Mouse (Mus musculus) CH12.LX (cell line): ENCODE measurements at regions not wholly inside any gene's neighbourhood (a gene's known extent, or its start where the extent isn't known, plus 50 kb on each side); places are given as distances from the start of the nearest gene placed in this dataset.

Experiments
- DNase-seq: peaks from one replicate; pipeline ENCODE4 v3.0.0-alpha.2; 2013; ENCODE audit errors: extremely low read depth
- H3K27ac ChIP-seq: 2 replicates; pipeline ENCODE4 v1.5.1; 2012; ENCODE audit warnings: low read depth, mild to moderate bottlenecking, control low read depth, moderate library complexity; ENCODE audit not compliant: insufficient read depth
- H3K27me3 ChIP-seq: replicated peaks from 2 replicates; pipeline ENCODE3; 2012; ENCODE audit warnings: inconsistent platforms
- H3K36me3 ChIP-seq, 2 experiments: replicated peaks in 1 of 2; 2 replicates each; pipeline versions ENCODE3 to v1.6.1; 2012; ENCODE audit warnings: inconsistent platforms in 1 of 2, low read length in 1 of 2, mild to moderate bottlenecking in 1 of 2, mixed read lengths in 1 of 2, moderate library complexity in 1 of 2; ENCODE audit not compliant: control insufficient read depth in 1 of 2, insufficient read depth in 1 of 2
- H3K4me1 ChIP-seq, 2 experiments: 2 replicates each; pipeline ENCODE4 v1.6.1; 2012; ENCODE audit warnings: inconsistent platforms in 1 of 2, moderate library complexity in 1 of 2; ENCODE audit not compliant: insufficient read depth in 2 of 2, control insufficient read depth in 1 of 2
- H3K4me2 ChIP-seq: 2 replicates; pipeline ENCODE4 v1.6.1; 2012; ENCODE audit warnings: low read depth, mild to moderate bottlenecking, control low read depth; ENCODE audit not compliant: poor library complexity, insufficient read depth, severe bottlenecking
- H3K4me3 ChIP-seq, 3 experiments: fragments of 150-350 bp in 1 of 3; sonication (generic) in 1 of 3; replicated peaks in 1 of 3; 2 replicates each; pipeline versions ENCODE3 to v1.5.1; 2011 to 2012; ENCODE audit warnings: low read depth in 2 of 3, low read length in 2 of 3, mild to moderate bottlenecking in 2 of 3, moderate library complexity in 2 of 3, control low read depth in 1 of 3, improper control_type of control experiment in 1 of 3, inconsistent platforms in 1 of 3, mixed read lengths in 1 of 3; ENCODE audit not compliant: poor library complexity in 1 of 3
- H3K79me2 ChIP-seq: replicated peaks from 2 replicates; pipeline ENCODE4 v1.6.1; 2012; ENCODE audit warnings: mild to moderate bottlenecking, moderate library complexity; ENCODE audit not compliant: control insufficient read depth, poor library complexity, insufficient read depth, severe bottlenecking; ENCODE audit errors: extremely low read depth
- H3K9ac ChIP-seq: 2 replicates; pipeline ENCODE4 v1.6.1; 2012; ENCODE audit warnings: low read depth, mild to moderate bottlenecking, control low read depth, moderate library complexity; ENCODE audit not compliant: insufficient read depth
- H3K9me3 ChIP-seq: replicated peaks from 2 replicates; pipeline ENCODE3; 2012; ENCODE audit warnings: low read length, inconsistent platforms, mixed read lengths
- CHD2 ChIP-seq: IDR thresholded peaks from 2 replicates; pipeline ENCODE4 v1.6.1; 2011; ENCODE audit warnings: low read length, improper control_type of control experiment
- E2F4 ChIP-seq: IDR thresholded peaks from 2 replicates; pipeline ENCODE4 v1.6.1; 2011; ENCODE audit warnings: low read depth, low read length, improper control_type of control experiment; ENCODE audit not compliant: insufficient replicate concordance
- ELF1 ChIP-seq: IDR thresholded peaks from 2 replicates; pipeline ENCODE4 v1.6.1; 2014; ENCODE audit warnings: low read depth, mild to moderate bottlenecking, inconsistent platforms, low read length, improper control_type of control experiment
- IRF4 ChIP-seq: IDR thresholded peaks from 2 replicates; pipeline ENCODE4 v1.6.1; 2014; ENCODE audit warnings: low read depth, mild to moderate bottlenecking, inconsistent platforms, low read length, improper control_type of control experiment
- JUN ChIP-seq: IDR thresholded peaks from 2 replicates; pipeline ENCODE4 v1.6.1; 2011; ENCODE audit warnings: low read depth, mild to moderate bottlenecking, low read length, improper control_type of control experiment, moderate library complexity; ENCODE audit not compliant: insufficient read depth
- MAX ChIP-seq: IDR thresholded peaks from 2 replicates; pipeline ENCODE4 v1.6.1; 2011; ENCODE audit warnings: low read length, improper control_type of control experiment
- MEF2A ChIP-seq: IDR thresholded peaks from 2 replicates; pipeline ENCODE4 v1.6.1; 2014; ENCODE audit warnings: low read depth, mild to moderate bottlenecking, inconsistent platforms, low read length, improper control_type of control experiment, borderline replicate concordance
- NELFE ChIP-seq: IDR thresholded peaks from 2 replicates; pipeline ENCODE4 v1.6.1; 2011; ENCODE audit warnings: low read depth, low read length, improper control_type of control experiment
- NRF1 ChIP-seq: IDR thresholded peaks from 2 replicates; pipeline ENCODE4 v1.6.1; 2014; ENCODE audit warnings: low read depth, mild to moderate bottlenecking, inconsistent platforms, low read length, improper control_type of control experiment, moderate library complexity
- RCOR1 ChIP-seq: conservative IDR thresholded peaks from 2 replicates; pipeline ENCODE4 v1.6.1; 2012; ENCODE audit warnings: low read depth, mild to moderate bottlenecking, inconsistent platforms, low read length, improper control_type of control experiment
- SMC3 ChIP-seq: IDR thresholded peaks from 2 replicates; pipeline ENCODE4 v1.6.1; 2011; ENCODE audit warnings: low read depth, low read length, improper control_type of control experiment
- TBP ChIP-seq: conservative IDR thresholded peaks from 2 replicates; pipeline ENCODE4 v1.6.1; 2011; ENCODE audit warnings: low read depth, low read length, improper control_type of control experiment
- USF1 ChIP-seq: IDR thresholded peaks from 2 replicates; pipeline ENCODE4 v1.6.1; 2014; ENCODE audit warnings: low read depth, mild to moderate bottlenecking, inconsistent platforms, low read length, improper control_type of control experiment
- dilution Hi-C: fragments of 300-500 bp; cut with MboI; formaldehyde crosslinking; loops from 2 replicates; pipeline ENCODE4 v1.14.3; 2020; ENCODE audit warnings: low sequenced_read_pairs; ENCODE audit not compliant: extremely low pct_unique_long_range_greater_than_20kb, extremely low pct_ligation_motif_present
- in situ Hi-C: fragments of 300-500 bp; cut with MboI; formaldehyde crosslinking; loops from 3 replicates; pipeline ENCODE4 v1.14.3; 2019; ENCODE audit warnings: low sequenced_read_pairs, low pct_ligation_motif_present, low pct_unique_long_range_greater_than_20kb, mixed read lengths

DNA sequence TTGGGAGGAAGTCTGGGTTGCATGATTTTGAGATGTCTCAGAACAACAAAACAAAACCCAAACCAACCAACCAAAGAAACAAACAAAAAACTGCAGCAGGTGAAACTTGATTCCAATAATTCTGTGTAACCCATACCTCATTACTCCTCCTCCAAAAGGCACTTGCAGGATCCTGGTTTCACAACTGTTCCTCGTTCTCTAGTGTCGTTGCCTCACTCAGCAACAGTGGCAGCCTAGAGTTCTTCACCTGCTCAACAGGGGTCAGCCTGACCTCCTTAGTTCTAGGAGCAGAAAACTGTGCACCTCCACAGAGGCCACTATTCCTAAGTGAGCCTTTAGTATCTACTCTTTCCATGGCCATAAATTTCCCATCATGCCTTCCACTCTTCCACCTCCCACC, 72.3 kb upstream of the Vangl1 start (continued):
- no peak for TF ChIP-seq ELF1

- Histone ChIP-seq H3K27me3 (no peaks in the 10 kb centered on the region), H3K9me3 (no peaks in the 10 kb centered on the region), H3K79me2 (no peaks in the 10 kb centered on the region), H3K36me3 (no peaks in the 10 kb centered on the region), H3K4me2 (no peak overlapping the region), H3K9ac (no peak overlapping the region), H3K4me3 (no peak overlapping the region), H3K4me1 (no peaks in the 10 kb centered on the region), H3K27ac (no peak overlapping the region)
- no peak for TF ChIP-seq NELFE
- TF ChIP-seq IRF4 = no peak
- no peak for TF ChIP-seq CHD2
- in situ Hi-C loops (no loop called here), dilution Hi-C loops (no loop called here)
- DNase-seq = no peak
Observed at GRCm38 (mm10) chr3:102276283-102276682, 71.8 kb upstream of the Vangl1 start.

GRCm38 (mm10) chr3:102275256-102276022, 70.9 kb upstream of the Vangl1 start:
- H3K4me1 ChIP-seq = no peaks in the 10 kb centered on the region
- H3K36me3 ChIP-seq = no peaks in the 10 kb centered on the region
- H3K79me2 ChIP-seq = no peaks in the 10 kb centered on the region
- no peak overlapping the region for H3K4me3 ChIP-seq
- no peaks in the 10 kb centered on the region for H3K9me3 ChIP-seq
- no peak for DNase-seq
- H3K27ac ChIP-seq = no peak overlapping the region
- H3K4me2 ChIP-seq = no peak overlapping the region
- no peaks in the 10 kb centered on the region for H3K27me3 ChIP-seq
- in situ Hi-C loops = no loop called here
- no peak for TF ChIP-seq NRF1
- TF ChIP-seq CHD2 = no peak
- no peak for TF ChIP-seq RCOR1
- TF ChIP-seq JUN = no peak
- no peak for TF ChIP-seq MEF2A
- TF ChIP-seq TBP = no peak
- no peak for TF ChIP-seq NELFE
- TF ChIP-seq MAX = no peak
- no peak for TF ChIP-seq IRF4
- no peak for TF ChIP-seq SMC3
- TF ChIP-seq E2F4 = no peak
- no peak for TF ChIP-seq USF1
- TF ChIP-seq, all 38 proteins: peak for 0
- H3K9ac ChIP-seq = no peak overlapping the region
- dilution Hi-C loops = no loop called here
